8 mouse cellular contexts compared by ENCODE assay signal in the genomic region with DNA sequence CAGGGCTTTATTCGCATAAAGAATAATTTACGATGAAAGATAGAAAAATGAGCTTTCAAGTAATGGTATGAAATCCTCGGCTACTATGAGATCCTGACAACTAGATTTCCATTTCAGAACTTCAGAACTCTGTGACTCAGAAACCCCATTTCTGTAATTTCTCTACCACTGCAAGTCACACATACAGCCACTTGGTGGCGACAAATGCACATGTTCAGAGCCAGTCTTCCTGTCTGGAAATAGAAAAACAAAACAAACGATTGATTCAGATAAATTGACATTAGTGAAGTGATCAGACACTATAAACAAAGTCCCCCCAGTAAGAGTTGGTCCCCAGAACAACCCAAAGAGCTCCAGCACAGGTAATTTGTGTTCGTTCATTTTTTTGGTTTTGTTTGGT. TPM values are rescaled to one million over a fixed set of nuclear protein-coding genes. Genes with fewer than 3 reads are reported as not detected.
A peak's percentile ranks its signal among the peaks of the same experiment; 100 is the strongest.
DNase-seq lines count a peak whose midpoint lies in the region; ATAC-seq and TF ChIP-seq lines count a peak whose summit lies in the region.

No protein-coding gene starts in this region.

- TF ChIP-seq CTCF in cerebellum, adult 2 months (IDR thresholded peaks at IDR 0.05; ENCODE audit: borderline replicate concordance, insufficient read depth, low read depth, low read length) = peak; percentile 54; the same call in 1 of the 2 replicates
- TF ChIP-seq CTCF in brain, embryonic 14.5 days (IDR thresholded peaks at IDR 0.05; ENCODE audit: borderline replicate concordance, extremely low read depth, insufficient read depth, insufficient read length) = peak; percentile 80; the same call in 1 of the 2 replicates

- H3K4me1 ChIP-seq in cerebellum, adult 2 months (ENCODE audit: control insufficient read depth, insufficient read depth, low read length) = no peaks in the 10 kb centered on the region
- no peaks in the 10 kb centered on the region for H3K4me1 ChIP-seq in midbrain, embryonic 14.5 days (ENCODE audit: control insufficient read depth, insufficient read depth, low read length)
- no peaks in the 10 kb centered on the region for H3K4me1 ChIP-seq in midbrain, embryonic 10.5 days
- H3K4me1 ChIP-seq in lung, embryonic 16.5 days (replicated peaks; ENCODE audit: control insufficient read depth, insufficient read depth, low read length) = no peaks in the 10 kb centered on the region

- no peak overlapping the region for H3K4me3 ChIP-seq in cerebellum, adult 2 months (replicated peaks; ENCODE audit: insufficient read depth, low read depth, low read length)
- no peak overlapping the region for H3K4me3 ChIP-seq in midbrain, embryonic 14.5 days (replicated peaks; ENCODE audit: low read depth, low read length)
- no peak overlapping the region for H3K4me3 ChIP-seq in midbrain, embryonic 10.5 days
- H3K4me3 ChIP-seq in lung, embryonic 16.5 days (ENCODE audit: low read length) = no peak overlapping the region

- no peaks in the 10 kb centered on the region for H3K27me3 ChIP-seq in cerebellum, adult 2 months (ENCODE audit: control insufficient read depth, insufficient read depth, low read length)
- no peaks in the 10 kb centered on the region for H3K27me3 ChIP-seq in midbrain, embryonic 14.5 days (ENCODE audit: control insufficient read depth, insufficient read depth, low read length)
- H3K27me3 ChIP-seq in midbrain, embryonic 10.5 days (ENCODE audit: low read depth, poor library complexity, severe bottlenecking) = no peaks in the 10 kb centered on the region
- no peaks in the 10 kb centered on the region; the same call in 1 of the 2 replicates for H3K27me3 ChIP-seq in lung, embryonic 16.5 days (ENCODE audit: control insufficient read depth, insufficient read depth, low read depth, low read length)

- no peak overlapping the region for H3K27ac ChIP-seq in cerebellum, adult 2 months (ENCODE audit: insufficient read depth, low read length)
- no peak overlapping the region for H3K27ac ChIP-seq in midbrain, embryonic 14.5 days (replicated peaks; ENCODE audit: low read depth, low read length)
- H3K27ac ChIP-seq in midbrain, embryonic 10.5 days (replicated peaks) = no peak overlapping the region
- no peak overlapping the region for H3K27ac ChIP-seq in lung, embryonic 16.5 days (ENCODE audit: low read length)

- 12% methylated on average over 6 of the region's 6 CpGs for WGBS in cerebellum, adult 2 months
- WGBS in midbrain, embryonic 14.5 days = 16% methylated on average over 6 of the region's 6 CpGs
- 22% methylated on average over 6 of the region's 6 CpGs for WGBS in midbrain, embryonic 10.5 days
- WGBS in lung, embryonic 16.5 days = 11% methylated on average over 6 of the region's 6 CpGs

- no peak for ATAC-seq in midbrain, embryonic 14.5 days (ENCODE audit: low FRiP score, low TSS enrichment)
- peak; percentile 23; the same call in 1 of the 2 replicates for ATAC-seq in lung, embryonic 16.5 days (ENCODE audit: low read depth)

- H3K4me2 ChIP-seq in midbrain, embryonic 14.5 days (ENCODE audit: low read length) = no peak overlapping the region
- H3K4me2 ChIP-seq in lung, embryonic 16.5 days (ENCODE audit: low read depth, low read length) = 0 out of 2 replicates have a peak overlapping the region, but pooled peaks have one; percentile 10

- no peaks in the 10 kb centered on the region for H3K36me3 ChIP-seq in midbrain, embryonic 14.5 days (ENCODE audit: control insufficient read depth, insufficient read depth, low read length)
- H3K36me3 ChIP-seq in midbrain, embryonic 10.5 days = no peaks in the 10 kb centered on the region
- H3K36me3 ChIP-seq in lung, embryonic 16.5 days (ENCODE audit: control insufficient read depth, insufficient read depth, low read length) = no peaks in the 10 kb centered on the region

- DNase-seq in cerebellum, adult 2 months = peak; percentile 34 to 42
- no peak for DNase-seq in cerebellum, adult 11 months
- DNase-seq in midbrain, embryonic 14.5 days = peak; percentile 85
- DNase-seq in midbrain, embryonic 10.5 days (ENCODE audit: low spot score) = no peak
- DNase-seq in brain, embryonic 14.5 days (ENCODE audit: low read depth) = peak; percentile 83
- peak; percentile 67 for DNase-seq in hindlimb bud, embryonic 11.5 days (ENCODE audit: extremely low spot score, low read depth, low spot score)
- DNase-seq in thymus, postnatal 25 days = peak; percentile 57

- no peak for TF ChIP-seq POLR2A in cerebellum, adult 2 months (IDR thresholded peaks at IDR 0.05; ENCODE audit: borderline replicate concordance, insufficient read depth, low read length)
- TF ChIP-seq POLR2A in brain, embryonic 14.5 days (IDR thresholded peaks at IDR 0.05; ENCODE audit: borderline replicate concordance, extremely low read depth, insufficient read depth, insufficient read length, poor library complexity, severe bottlenecking) = no peak

- no peaks in the 10 kb centered on the region; the same call in 1 of the 2 replicates for H3K9me3 ChIP-seq in midbrain, embryonic 14.5 days (ENCODE audit: control insufficient read depth, low read length)
- no peaks in the 10 kb centered on the region for H3K9me3 ChIP-seq in midbrain, embryonic 10.5 days (replicated peaks)
- no peaks in the 10 kb centered on the region for H3K9me3 ChIP-seq in lung, embryonic 16.5 days (ENCODE audit: control insufficient read depth, low read length)

- H3K9ac ChIP-seq in midbrain, embryonic 14.5 days (replicated peaks; ENCODE audit: low read length) = no peak overlapping the region
- H3K9ac ChIP-seq in lung, embryonic 16.5 days (ENCODE audit: low read length) = no peak overlapping the region

RNA-seq across cellular contexts. Expression of a gene that starts 9.1 kb away (rescaled TPM):
- 140 and 143 TPM in 2 replicates for polyA plus RNA-seq in cerebellum, adult 2 months (2012; rRNA removed)
- polyA plus RNA-seq in midbrain, embryonic 14.5 days (2014; fragmentation: Nextera tagmentation; extraction: Ambion mirVana) = 144 and 175 TPM in 2 replicates
- 267 and 269 TPM in 2 replicates for polyA plus RNA-seq in midbrain, embryonic 10.5 days (2016; fragmentation: Nextera tagmentation; extraction: Ambion mirVana)
- polyA plus RNA-seq in brain, embryonic 14.5 days (2012; rRNA removed) = 311 and 398 TPM in 2 replicates
- polyA plus RNA-seq in lung, embryonic 16.5 days (2015; fragmentation: Nextera tagmentation; extraction: Ambion mirVana) = 166 and 183 TPM in 2 replicates

RNA-seq across cellular contexts. Expression of a gene that starts 21.1 kb away (rescaled TPM):
- 8.2 and 8.5 TPM in 2 replicates for polyA plus RNA-seq in cerebellum, adult 2 months (2012; rRNA removed)
- 1.6 and 3.0 TPM in 2 replicates for polyA plus RNA-seq in midbrain, embryonic 14.5 days (2014; fragmentation: Nextera tagmentation; extraction: Ambion mirVana)
- polyA plus RNA-seq in midbrain, embryonic 10.5 days (2016; fragmentation: Nextera tagmentation; extraction: Ambion mirVana) = 0.15 and 0.23 TPM in 2 replicates
- 3.6 and 5.2 TPM in 2 replicates for polyA plus RNA-seq in brain, embryonic 14.5 days (2012; rRNA removed)
- polyA plus RNA-seq in lung, embryonic 16.5 days (2015; fragmentation: Nextera tagmentation; extraction: Ambion mirVana) = 0.09 and 0.24 TPM in 2 replicates

Comparison
In these comparisons a context has a peak if more than half of its experiments do, and no peak if none do; other contexts are left out.
1. DNase-seq: peak in cerebellum, adult 2 months (2 of 2), midbrain, embryonic 14.5 days (single experiment), brain, embryonic 14.5 days (single experiment), hindlimb bud, embryonic 11.5 days (single experiment) and thymus, postnatal 25 days (single experiment); none in cerebellum, adult 11 months (single experiment) and midbrain, embryonic 10.5 days (single experiment).